Mouse (Mus musculus) liver, embryonic 13.5 days (tissue): ENCODE measurements around the gene Ankub1. TPM values are rescaled to one million over a fixed set of nuclear protein-coding genes. Genes with fewer than 3 reads are reported as not detected.

ENCODE experiments used
- ATAC-seq: fragments of 200-750 bp; cut with Nextera tagmentation; 2 replicates; pipeline ENCODE4 v1.8.0; 2017; ENCODE audit warnings: low read depth, mild to moderate bottlenecking, moderate number of reproducible peaks, moderate library complexity
- DNase-seq: peaks from one replicate; pipeline ENCODE4 v3.0.0; 2022
- H3K27ac ChIP-seq: fragments of 300-500 bp; sonication (generic); 2 replicates; pipeline ENCODE4 v1.5.1; 2015; ENCODE audit warnings: moderate library complexity, mild to moderate bottlenecking, inconsistent platforms
- H3K27me3 ChIP-seq: fragments of 300-500 bp; sonication (generic); 2 replicates; pipeline ENCODE4 v1.6.1; 2015; ENCODE audit warnings: mild to moderate bottlenecking, inconsistent platforms
- H3K36me3 ChIP-seq: fragments of 300-500 bp; sonication (generic); 2 replicates; pipeline ENCODE4 v1.6.1; 2015; ENCODE audit warnings: mild to moderate bottlenecking, inconsistent platforms
- H3K4me1 ChIP-seq: fragments of 300-500 bp; sonication (generic); replicated peaks from 2 replicates; pipeline ENCODE4 v1.6.1; 2015; ENCODE audit warnings: inconsistent platforms
- H3K4me2 ChIP-seq: fragments of 300-500 bp; sonication (generic); 2 replicates; pipeline ENCODE4 v1.6.1; 2015; ENCODE audit warnings: inconsistent platforms, mild to moderate bottlenecking, moderate library complexity
- H3K4me3 ChIP-seq: fragments of 300-500 bp; sonication (generic); replicated peaks from 2 replicates; pipeline ENCODE4 v1.5.1; 2015; ENCODE audit warnings: mild to moderate bottlenecking, inconsistent platforms
- H3K9ac ChIP-seq: fragments of 300-500 bp; sonication (generic); 2 replicates; pipeline ENCODE4 v1.6.1; 2015; ENCODE audit warnings: mild to moderate bottlenecking, inconsistent platforms
- H3K9me3 ChIP-seq: fragments of 300-500 bp; sonication (generic); replicated peaks from 2 replicates; pipeline ENCODE4 v1.6.1; 2016; ENCODE audit warnings: inconsistent platforms
- WGBS: fragments of 180-500 bp; shearing (Covaris S2); methylation state at CpG from one replicate; pipeline ENCODE4 v1.1.7; 2015; ENCODE audit not compliant: insufficient replicate concordance; 5-methylcytosine and 5-hydroxymethylcytosine counted together
- microRNA-seq: library from miRNA; unstranded; fragments of <30 nt; microRNA quantifications from one replicate; pipeline ENCODE4, GENCODE M21; 2016
- polyA plus RNA-seq: library from polyadenylated mRNA; unstranded; fragments of >200 nt; fragmentation: Nextera tagmentation; extraction: Ambion mirVana; gene quantifications from 2 replicates; pipeline ENCODE4 v1.2.1, GENCODE M21; 2015

The Ankub1 gene
- polyA plus RNA-seq, 1 experiment from 2014 or later = not detected

- Histone ChIP-seq H3K4me3 (no peak overlapping the region), H3K9ac (no peak overlapping the region), H3K4me1 (no peaks in the 10 kb centered on the region), H3K27me3 (no peaks in the 10 kb centered on the region), H3K27ac (no peak overlapping the region), H3K4me2 (no peak overlapping the region), H3K36me3 (no peaks in the 10 kb centered on the region), H3K9me3 (no peaks in the 10 kb centered on the region)
- 55% methylated on average over 3 of the region's 3 CpGs for WGBS
- no peak for ATAC-seq
- no peak for DNase-seq
These were observed 57.7 kb downstream of the Ankub1 start for GRCm38 (mm10) chr3:57634763-57635487.

GRCm38 (mm10) chr3:57626954-57627513 lies 65.6 kb downstream of the Ankub1 start:
- Histone ChIP-seq H3K9me3 (no peaks in the 10 kb centered on the region), H3K27me3 (no peaks in the 10 kb centered on the region), H3K4me2 (no peak overlapping the region), H3K9ac (no peak overlapping the region), H3K27ac (no peak overlapping the region), H3K4me3 (no peak overlapping the region), H3K4me1 (no peaks in the 10 kb centered on the region), H3K36me3 (no peaks in the 10 kb centered on the region)
- DNase-seq (no peak), ATAC-seq (no peak)
- 61% methylated on average over 11 of the region's 11 CpGs for WGBS

DNA sequence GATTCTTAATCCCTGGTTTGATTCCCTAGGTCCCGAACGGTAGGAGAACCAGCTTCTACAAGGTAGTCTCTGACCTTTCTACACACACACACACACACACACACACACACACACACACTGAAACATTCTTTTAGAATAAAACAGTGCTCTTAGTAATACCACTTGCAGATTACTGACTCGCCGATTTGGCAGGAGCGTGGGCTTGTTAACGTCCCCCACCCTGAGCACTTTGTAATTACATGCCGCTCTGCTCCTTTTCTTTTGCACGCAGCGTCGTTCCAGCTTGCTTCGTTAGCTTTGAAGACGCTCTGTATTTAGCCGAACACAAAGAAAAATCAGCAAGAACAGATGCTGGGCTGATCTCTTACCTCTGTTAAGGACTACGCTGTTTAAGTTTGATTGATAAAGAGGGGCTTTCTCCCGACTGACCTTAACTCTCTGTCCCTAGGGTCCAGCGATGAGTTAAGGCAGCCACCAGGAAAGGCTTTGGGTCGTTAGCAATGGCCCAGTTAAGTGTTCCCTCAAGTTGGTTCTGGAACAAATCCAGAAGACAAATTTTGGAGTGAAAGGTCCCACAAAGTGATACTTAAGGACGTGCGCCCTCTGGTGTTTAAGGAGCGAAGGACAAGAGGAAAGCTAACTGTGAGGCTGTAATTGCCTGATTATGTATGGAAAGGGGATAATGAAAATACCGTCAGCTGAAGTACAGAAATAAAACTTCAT lies 67.2 kb downstream of the Ankub1 start:
- Histone ChIP-seq H3K4me2 (0 out of 2 replicates have a peak overlapping the region, but pooled peaks have one; percentile 13), H3K27ac (no peak overlapping the region), H3K4me3 (no peak overlapping the region), H3K4me1 (no peaks in the 10 kb centered on the region), H3K27me3 (no peaks in the 10 kb centered on the region), H3K9ac (no peak overlapping the region), H3K9me3 (no peaks in the 10 kb centered on the region), H3K36me3 (no peaks in the 10 kb centered on the region)
- peak; percentile 15 for DNase-seq
- WGBS = 41% methylated on average over 21 of the region's 21 CpGs
- ATAC-seq = no peak

DNA sequence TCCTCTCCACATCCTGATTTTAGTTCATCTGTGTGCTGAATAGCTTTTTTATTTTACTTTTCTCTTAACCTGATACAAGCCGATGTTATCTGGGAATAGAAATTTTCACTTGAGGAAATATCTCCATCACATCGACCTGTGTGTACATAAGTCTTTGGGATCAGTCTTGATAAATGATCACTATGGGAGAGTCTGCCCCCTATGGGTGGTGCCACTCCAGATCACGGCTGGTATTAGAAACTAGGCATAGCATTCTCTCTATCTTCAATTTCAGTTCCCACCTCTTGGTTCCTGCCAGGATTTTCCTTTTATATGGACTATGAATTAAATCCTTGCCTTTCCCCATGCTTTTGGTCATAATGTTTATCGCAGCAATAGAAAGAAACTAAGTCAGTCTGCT lies 72.9 kb downstream of the Ankub1 start:
- DNase-seq = no peak
- no peak for ATAC-seq
- H3K9ac ChIP-seq = no peak overlapping the region
- H3K27me3 ChIP-seq = no peaks in the 10 kb centered on the region
- H3K4me2 ChIP-seq = no peak overlapping the region
- H3K4me3 ChIP-seq = no peak overlapping the region
- no peak overlapping the region for H3K27ac ChIP-seq
- H3K36me3 ChIP-seq = no peaks in the 10 kb centered on the region
- H3K9me3 ChIP-seq = no peaks in the 10 kb centered on the region
- 62% methylated on average over 4 of the region's 4 CpGs for WGBS
- no peaks in the 10 kb centered on the region for H3K4me1 ChIP-seq

DNA sequence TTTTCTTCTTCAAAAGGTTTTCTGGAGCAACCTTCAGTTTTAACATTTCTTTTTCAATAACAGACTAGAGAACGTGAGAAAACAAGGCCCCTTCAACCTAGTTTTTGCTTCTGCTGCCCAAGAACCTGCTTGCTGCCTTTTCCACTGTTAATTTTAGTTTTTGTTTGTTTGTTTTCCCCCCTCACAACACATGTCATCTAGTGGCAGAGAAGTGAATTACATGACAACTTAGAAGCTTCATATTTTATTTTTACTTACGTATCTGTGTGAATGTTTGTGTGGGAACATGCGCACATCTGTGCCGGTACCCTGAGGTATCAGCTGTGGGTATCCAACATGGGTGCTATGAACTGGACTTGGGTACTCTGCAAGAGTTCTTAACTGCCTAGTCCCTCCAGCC lies 76.9 kb downstream of the Ankub1 start:
- no peaks in the 10 kb centered on the region for H3K4me1 ChIP-seq
- H3K4me2 ChIP-seq = no peak overlapping the region
- H3K4me3 ChIP-seq = no peak overlapping the region
- no peaks in the 10 kb centered on the region for H3K36me3 ChIP-seq
- H3K9me3 ChIP-seq = no peaks in the 10 kb centered on the region
- DNase-seq = no peak
- H3K27me3 ChIP-seq = no peaks in the 10 kb centered on the region
- H3K9ac ChIP-seq = no peak overlapping the region
- no peak overlapping the region for H3K27ac ChIP-seq
- ATAC-seq = no peak
- WGBS = 78% methylated on average over 4 of the region's 4 CpGs

- Histone ChIP-seq H3K4me2 (no peak overlapping the region), H3K9ac (no peak overlapping the region), H3K4me3 (no peak overlapping the region), H3K9me3 (no peaks in the 10 kb centered on the region), H3K27me3 (no peaks in the 10 kb centered on the region), H3K27ac (no peak overlapping the region), H3K36me3 (no peaks in the 10 kb centered on the region), H3K4me1 (no peaks in the 10 kb centered on the region)
- DNase-seq = no peak
- no peak for ATAC-seq
- 52% methylated on average over 3 of the region's 3 CpGs for WGBS
These were observed 80.1 kb downstream of the Ankub1 start for GRCm38 (mm10) chr3:57612430-57612997.

GRCm38 (mm10) chr3:57611776-57612175 lies 80.8 kb downstream of the Ankub1 start:
- H3K9me3 ChIP-seq = no peaks in the 10 kb centered on the region
- WGBS = 19% methylated on average over 7 of the region's 7 CpGs

More at GRCm38 (mm10) chr3:57611776-57612175, 80.8 kb downstream of the Ankub1 start:
- Histone ChIP-seq H3K9ac (no peak overlapping the region), H3K27ac (no peak overlapping the region), H3K4me1 (no peaks in the 10 kb centered on the region), H3K4me2 (no peak overlapping the region), H3K27me3 (no peaks in the 10 kb centered on the region), H3K36me3 (no peaks in the 10 kb centered on the region), H3K4me3 (no peak overlapping the region)
- ATAC-seq (no peak), DNase-seq (no peak)

Small RNAs within 50 kb of the gene (microRNA-seq; reads per million reads assigned to microRNA genes)
- gene Mir6377 = not detected

Other genes starting within 250 kb of the Ankub1 start
- 1.5 TPM in 2 replicates for gene Wwtr1, start 116.9 kb downstream of the Ankub1 start, polyA plus RNA-seq
- gene Commd2, start 41.1 kb downstream of the Ankub1 start, polyA plus RNA-seq = 44.5 and 50.9 TPM in 2 replicates
- gene Rnf13, start 43.3 kb upstream of the Ankub1 start, polyA plus RNA-seq = 30.5 and 35.6 TPM in 2 replicates
- gene Pfn2, start 155.3 kb upstream of the Ankub1 start, polyA plus RNA-seq = 7.5 and 8.6 TPM in 2 replicates